In genomic region chr7:45007141-45007540, GRCm38 (mm10) we compare ENCODE assay signal across 22 mouse cellular contexts. TPM values are rescaled to one million over a fixed set of nuclear protein-coding genes. Genes with fewer than 3 reads are reported as not detected.
DNase-seq lines count a peak whose midpoint lies in the region; ATAC-seq and TF ChIP-seq lines count a peak whose summit lies in the region.
"Had no signal": no experiment of that assay in that cellular context is flagged by ENCODE, and none has a peak within 500 bp of the region (broad histone marks: within the 10 kb centered on the region; RNA-seq: fewer than 3 reads in every experiment).

No protein-coding gene starts in this region.

- TF ChIP-seq CTCF in ES-Bruce4 (IDR thresholded peaks at IDR 0.05; ENCODE audit: low read depth, low read length) = no peak

- no peak for ATAC-seq in heart, embryonic 12.5 days (ENCODE audit: insufficient number of reproducible peaks, low FRiP score)
- ATAC-seq in neural tube, embryonic 12.5 days (ENCODE audit: low FRiP score, low read depth) = no peak
- no peak for ATAC-seq in neural tube, embryonic 15.5 days (ENCODE audit: low FRiP score)
- ATAC-seq in hindbrain, embryonic 12.5 days (ENCODE audit: low FRiP score) = no peak
- ATAC-seq: CD4-positive, CD25-positive, alpha-beta regulatory T cell, adult 4 months; forebrain, embryonic 15.5 days; hindbrain, postnatal 0 days; inflammation-experienced regulatory T-cells, adult 6 months; Patski had no signal

- H3K9me3 ChIP-seq in heart, embryonic 12.5 days (replicated peaks) = no peaks in the 10 kb centered on the region
- H3K9me3 ChIP-seq in neural tube, embryonic 12.5 days = no peaks in the 10 kb centered on the region
- no peaks in the 10 kb centered on the region for H3K9me3 ChIP-seq in neural tube, embryonic 15.5 days (replicated peaks)
- H3K9me3 ChIP-seq in ES-Bruce4 (replicated peaks; ENCODE audit: control insufficient read depth, insufficient read depth, low read length, poor library complexity, severe bottlenecking) = no peaks in the 10 kb centered on the region
- H3K9me3 ChIP-seq in hindbrain, embryonic 12.5 days (replicated peaks) = no peaks in the 10 kb centered on the region
- H3K9me3 ChIP-seq: embryonic facial prominence, embryonic 13.5 days; forebrain, embryonic 12.5 days; forebrain, embryonic 15.5 days; heart, embryonic 10.5 days had no signal

- H3K4me3 ChIP-seq in heart, embryonic 12.5 days = no peak overlapping the region
- no peak overlapping the region for H3K4me3 ChIP-seq in neural tube, embryonic 12.5 days
- no peak overlapping the region for H3K4me3 ChIP-seq in neural tube, embryonic 15.5 days (replicated peaks)
- peak overlapping the region; percentile 11 for H3K4me3 ChIP-seq in ES-Bruce4 (ENCODE audit: low read depth, low read length)
- no peak overlapping the region for H3K4me3 ChIP-seq in hindbrain, embryonic 12.5 days
- H3K4me3 ChIP-seq: embryonic facial prominence, embryonic 13.5 days; erythroblast, embryonic 14.5 days; forebrain, embryonic 12.5 days; forebrain, embryonic 15.5 days; heart, adult 2 months; heart, embryonic 10.5 days had no signal

- no peak overlapping the region for H3K4me2 ChIP-seq in heart, embryonic 12.5 days
- H3K4me2 ChIP-seq in neural tube, embryonic 12.5 days (replicated peaks) = no peak overlapping the region
- H3K4me2 ChIP-seq in neural tube, embryonic 15.5 days = no peak overlapping the region
- no peak overlapping the region for H3K4me2 ChIP-seq in hindbrain, embryonic 12.5 days (replicated peaks)
- H3K4me2 ChIP-seq: embryonic facial prominence, embryonic 13.5 days; forebrain, embryonic 12.5 days; forebrain, embryonic 15.5 days; hindbrain, embryonic 14.5 days had no signal

- H3K27me3 ChIP-seq in heart, embryonic 12.5 days (replicated peaks) = no peaks in the 10 kb centered on the region
- no peaks in the 10 kb centered on the region for H3K27me3 ChIP-seq in neural tube, embryonic 12.5 days (replicated peaks)
- H3K27me3 ChIP-seq in neural tube, embryonic 15.5 days (replicated peaks) = no peaks in the 10 kb centered on the region
- H3K27me3 ChIP-seq in ES-Bruce4 (ENCODE audit: control insufficient read depth, insufficient read depth, low read length, poor library complexity, severe bottlenecking) = no peaks in the 10 kb centered on the region
- no peaks in the 10 kb centered on the region for H3K27me3 ChIP-seq in hindbrain, embryonic 12.5 days
- H3K27me3 ChIP-seq: embryonic facial prominence, embryonic 13.5 days; forebrain, embryonic 12.5 days; forebrain, embryonic 15.5 days; Patski had no signal

- H3K9ac ChIP-seq in heart, embryonic 12.5 days = no peak overlapping the region
- H3K9ac ChIP-seq in neural tube, embryonic 12.5 days = 0 out of 2 replicates have a peak overlapping the region, but pooled peaks have one; percentile 8
- H3K9ac ChIP-seq in neural tube, embryonic 15.5 days (replicated peaks) = no peak overlapping the region
- no peak overlapping the region for H3K9ac ChIP-seq in ES-Bruce4 (ENCODE audit: low read depth, poor library complexity, severe bottlenecking)
- no peak overlapping the region for H3K9ac ChIP-seq in hindbrain, embryonic 12.5 days
- H3K9ac ChIP-seq: embryonic facial prominence, embryonic 13.5 days; forebrain, embryonic 12.5 days; forebrain, embryonic 15.5 days; hindbrain, embryonic 14.5 days had no signal

- TF ChIP-seq POLR2A in ES-Bruce4 (IDR thresholded peaks at IDR 0.05; ENCODE audit: insufficient read depth, low read length) = no peak

- 0 out of 2 replicates have a peak, but pooled peaks cover 9% of the 10 kb centered on the region for H3K4me1 ChIP-seq in heart, embryonic 12.5 days (replicated peaks)
- peaks cover 3% of the 10 kb centered on the region; the same call in 1 of the 2 replicates for H3K4me1 ChIP-seq in neural tube, embryonic 12.5 days
- no peaks in the 10 kb centered on the region for H3K4me1 ChIP-seq in neural tube, embryonic 15.5 days
- no peaks in the 10 kb centered on the region for H3K4me1 ChIP-seq in ES-Bruce4 (ENCODE audit: control insufficient read depth, insufficient read depth, low read length)
- no peaks in the 10 kb centered on the region for H3K4me1 ChIP-seq in hindbrain, embryonic 12.5 days
- H3K4me1 ChIP-seq: embryonic facial prominence, embryonic 13.5 days; forebrain, embryonic 12.5 days; forebrain, embryonic 15.5 days had no signal

- no peak for TF ChIP-seq EP300 in ES-Bruce4 (IDR thresholded peaks at IDR 0.05; ENCODE audit: insufficient read depth, low read depth, low read length)

- DNase-seq in heart, adult 11 months = peak; percentile 94
- DNase-seq: adrenal gland, postnatal 10 days; adrenal gland, postnatal 36 days; cerebellum, adult 9-10 months; gastrocnemius, postnatal 25 days; heart, adult 2 months; kidney, adult 11 months had no signal

- WGBS in heart, embryonic 12.5 days = 95% methylated on average over 29 of the region's 29 CpGs
- WGBS in neural tube, embryonic 12.5 days = 98% methylated on average over 29 of the region's 29 CpGs
- WGBS in neural tube, embryonic 15.5 days = 97% methylated on average over 29 of the region's 29 CpGs
- 97% methylated on average over 29 of the region's 29 CpGs for WGBS in hindbrain, embryonic 12.5 days

- H3K27ac ChIP-seq in heart, embryonic 12.5 days (ENCODE audit: poor library complexity, severe bottlenecking) = no peak overlapping the region
- H3K27ac ChIP-seq in neural tube, embryonic 12.5 days = no peak overlapping the region
- no peak overlapping the region for H3K27ac ChIP-seq in neural tube, embryonic 15.5 days (replicated peaks)
- H3K27ac ChIP-seq in ES-Bruce4 (ENCODE audit: insufficient read depth, low read length) = no peak overlapping the region
- no peak overlapping the region for H3K27ac ChIP-seq in hindbrain, embryonic 12.5 days
- H3K27ac ChIP-seq: embryonic facial prominence, embryonic 13.5 days; forebrain, embryonic 12.5 days; forebrain, embryonic 15.5 days; heart, adult 2 months; heart, embryonic 10.5 days; hindbrain, embryonic 14.5 days; hindbrain, postnatal 0 days had no signal

- peaks cover 94% of the 10 kb centered on the region for H3K36me3 ChIP-seq in heart, embryonic 12.5 days
- peaks cover 95% of the 10 kb centered on the region for H3K36me3 ChIP-seq in neural tube, embryonic 12.5 days
- peaks cover 94% of the 10 kb centered on the region for H3K36me3 ChIP-seq in neural tube, embryonic 15.5 days
- peaks cover 26% of the 10 kb centered on the region for H3K36me3 ChIP-seq in ES-Bruce4 (ENCODE audit: control insufficient read depth, insufficient read depth, low read length, poor library complexity, severe bottlenecking)
- peaks cover 94% of the 10 kb centered on the region for H3K36me3 ChIP-seq in hindbrain, embryonic 12.5 days

RNA-seq across cellular contexts. Expression of gene Bcl2l12, which starts 8.6 kb away (rescaled TPM):
- 42.1 and 42.5 TPM in 2 replicates for polyA plus RNA-seq in heart, embryonic 12.5 days (2016; fragmentation: Nextera tagmentation; extraction: Ambion mirVana)
- polyA plus RNA-seq in neural tube, embryonic 12.5 days (2016; fragmentation: Nextera tagmentation; extraction: Ambion mirVana) = 41.1 and 42.9 TPM in 2 replicates
- polyA plus RNA-seq in neural tube, embryonic 15.5 days (2015; fragmentation: Nextera tagmentation; extraction: Ambion mirVana) = 9.8 and 19.8 TPM in 2 replicates
- polyA plus RNA-seq in ES-Bruce4 (2011; ENCODE audit: insufficient read depth, insufficient read length, low read depth, missing spikeins) = 41.9 and 46.8 TPM in 2 replicates
- 46.7 and 46.8 TPM in 2 replicates for polyA plus RNA-seq in hindbrain, embryonic 12.5 days (2016; fragmentation: Nextera tagmentation; extraction: Ambion mirVana)

RNA-seq across cellular contexts. Expression of gene Scaf1, which starts 9.0 kb away (rescaled TPM):
- polyA plus RNA-seq in heart, embryonic 12.5 days (2016; fragmentation: Nextera tagmentation; extraction: Ambion mirVana) = 37.0 and 41.2 TPM in 2 replicates
- 47.2 and 47.3 TPM in 2 replicates for polyA plus RNA-seq in neural tube, embryonic 12.5 days (2016; fragmentation: Nextera tagmentation; extraction: Ambion mirVana)
- polyA plus RNA-seq in neural tube, embryonic 15.5 days (2015; fragmentation: Nextera tagmentation; extraction: Ambion mirVana) = 43.3 and 46.1 TPM in 2 replicates
- 64.2 and 73.2 TPM in 2 replicates for polyA plus RNA-seq in ES-Bruce4 (2011; ENCODE audit: insufficient read depth, insufficient read length, low read depth, missing spikeins)
- polyA plus RNA-seq in hindbrain, embryonic 12.5 days (2016; fragmentation: Nextera tagmentation; extraction: Ambion mirVana) = 50.6 and 52.4 TPM in 2 replicates

RNA-seq across cellular contexts. Expression of gene Irf3, which starts 9.7 kb away (rescaled TPM):
- 59.5 and 60.8 TPM in 2 replicates for polyA plus RNA-seq in heart, embryonic 12.5 days (2016; fragmentation: Nextera tagmentation; extraction: Ambion mirVana)
- 71.0 and 73.4 TPM in 2 replicates for polyA plus RNA-seq in neural tube, embryonic 12.5 days (2016; fragmentation: Nextera tagmentation; extraction: Ambion mirVana)
- polyA plus RNA-seq in neural tube, embryonic 15.5 days (2015; fragmentation: Nextera tagmentation; extraction: Ambion mirVana) = 56.8 and 70.2 TPM in 2 replicates
- polyA plus RNA-seq in ES-Bruce4 (2011; ENCODE audit: insufficient read depth, insufficient read length, low read depth, missing spikeins) = 56.1 and 57.5 TPM in 2 replicates
- polyA plus RNA-seq in hindbrain, embryonic 12.5 days (2016; fragmentation: Nextera tagmentation; extraction: Ambion mirVana) = 62.7 and 74.3 TPM in 2 replicates

RNA-seq across cellular contexts. Expression of gene Rras, which starts 10.6 kb away (rescaled TPM):
- polyA plus RNA-seq in heart, embryonic 12.5 days (2016; fragmentation: Nextera tagmentation; extraction: Ambion mirVana) = 79.3 and 79.4 TPM in 2 replicates
- polyA plus RNA-seq in neural tube, embryonic 12.5 days (2016; fragmentation: Nextera tagmentation; extraction: Ambion mirVana) = 16.8 and 18.4 TPM in 2 replicates
- polyA plus RNA-seq in neural tube, embryonic 15.5 days (2015; fragmentation: Nextera tagmentation; extraction: Ambion mirVana) = 14.2 and 24.2 TPM in 2 replicates
- polyA plus RNA-seq in ES-Bruce4 (2011; ENCODE audit: insufficient read depth, insufficient read length, low read depth, missing spikeins) = 72.4 and 80.4 TPM in 2 replicates
- polyA plus RNA-seq in hindbrain, embryonic 12.5 days (2016; fragmentation: Nextera tagmentation; extraction: Ambion mirVana) = 22.6 and 23.2 TPM in 2 replicates

RNA-seq across cellular contexts. Expression of gene Prmt1, which starts 20.8 kb away (rescaled TPM):
- polyA plus RNA-seq in heart, embryonic 12.5 days (2016; fragmentation: Nextera tagmentation; extraction: Ambion mirVana) = 377 and 394 TPM in 2 replicates
- 595 and 646 TPM in 2 replicates for polyA plus RNA-seq in neural tube, embryonic 12.5 days (2016; fragmentation: Nextera tagmentation; extraction: Ambion mirVana)
- 605 and 615 TPM in 2 replicates for polyA plus RNA-seq in neural tube, embryonic 15.5 days (2015; fragmentation: Nextera tagmentation; extraction: Ambion mirVana)
- 461 and 485 TPM in 2 replicates for polyA plus RNA-seq in ES-Bruce4 (2011; ENCODE audit: insufficient read depth, insufficient read length, low read depth, missing spikeins)
- 551 and 566 TPM in 2 replicates for polyA plus RNA-seq in hindbrain, embryonic 12.5 days (2016; fragmentation: Nextera tagmentation; extraction: Ambion mirVana)
